Mouse (Mus musculus) neural tube, embryonic 12.5 days (tissue): ENCODE measurements around the gene Ccdc169. TPM values are rescaled to one million over a fixed set of nuclear protein-coding genes. Genes with fewer than 3 reads are reported as not detected.

Experiments used
- ATAC-seq: fragments of 200-750 bp; cut with Nextera tagmentation; 2 replicates; pipeline ENCODE4 v1.8.0; 2017; ENCODE audit warnings: low read depth, mild to moderate bottlenecking, moderate TSS enrichment, moderate library complexity; ENCODE audit not compliant: low FRiP score
- H3K27ac ChIP-seq: fragments of 300-500 bp; sonication (generic); 2 replicates; pipeline ENCODE4 v1.5.1; 2016
- H3K27me3 ChIP-seq: fragments of 300-500 bp; sonication (generic); replicated peaks from 2 replicates; pipeline ENCODE4 v1.6.1; 2016; ENCODE audit warnings: mild to moderate bottlenecking
- H3K36me3 ChIP-seq: fragments of 300-500 bp; sonication (generic); 2 replicates; pipeline ENCODE4 v1.6.1; 2016; ENCODE audit warnings: mild to moderate bottlenecking
- H3K4me1 ChIP-seq: fragments of 300-500 bp; sonication (generic); 2 replicates; pipeline ENCODE4 v1.6.1; 2016
- H3K4me2 ChIP-seq: fragments of 300-500 bp; sonication (generic); replicated peaks from 2 replicates; pipeline ENCODE4 v1.6.1; 2016; ENCODE audit warnings: mild to moderate bottlenecking
- H3K4me3 ChIP-seq: fragments of 300-500 bp; sonication (generic); 2 replicates; pipeline ENCODE4 v1.5.1; 2016
- H3K9ac ChIP-seq: fragments of 300-500 bp; sonication (generic); 2 replicates; pipeline ENCODE4 v1.6.1; 2016; ENCODE audit warnings: mild to moderate bottlenecking
- H3K9me3 ChIP-seq: fragments of 300-500 bp; sonication (generic); 2 replicates; pipeline ENCODE4 v1.6.1; 2016; ENCODE audit warnings: mild to moderate bottlenecking
- WGBS: fragments of 180-500 bp; shearing (Covaris S2); methylation state at CpG from one replicate; pipeline ENCODE4 v1.1.7; 2016; 5-methylcytosine and 5-hydroxymethylcytosine counted together
- microRNA-seq: library from miRNA; unstranded; fragments of <30 nt; microRNA quantifications from one replicate; pipeline ENCODE4, GENCODE M21; 2017
- polyA plus RNA-seq: library from polyadenylated mRNA; unstranded; fragments of >200 nt; fragmentation: Nextera tagmentation; extraction: Ambion mirVana; gene quantifications from 2 replicates; pipeline ENCODE4 v1.2.1, GENCODE M21; 2016

The Ccdc169 gene
- polyA plus RNA-seq, 1 experiment from 2014 or later = not detected

- Histone ChIP-seq H3K27me3 (no peaks in the 10 kb centered on the region), H3K27ac (no peak overlapping the region), H3K4me3 (no peak overlapping the region), H3K4me2 (no peak overlapping the region), H3K9me3 (no peaks in the 10 kb centered on the region), H3K4me1 (no peaks in the 10 kb centered on the region), H3K36me3 (no peaks in the 10 kb centered on the region), H3K9ac (no peak overlapping the region)
- ATAC-seq = no peak
- 55% methylated on average over 2 of the region's 2 CpGs for WGBS
Measured at GRCm38 (mm10) chr3:55212254-55212653, 75.1 kb downstream of the Ccdc169 start.

DNA sequence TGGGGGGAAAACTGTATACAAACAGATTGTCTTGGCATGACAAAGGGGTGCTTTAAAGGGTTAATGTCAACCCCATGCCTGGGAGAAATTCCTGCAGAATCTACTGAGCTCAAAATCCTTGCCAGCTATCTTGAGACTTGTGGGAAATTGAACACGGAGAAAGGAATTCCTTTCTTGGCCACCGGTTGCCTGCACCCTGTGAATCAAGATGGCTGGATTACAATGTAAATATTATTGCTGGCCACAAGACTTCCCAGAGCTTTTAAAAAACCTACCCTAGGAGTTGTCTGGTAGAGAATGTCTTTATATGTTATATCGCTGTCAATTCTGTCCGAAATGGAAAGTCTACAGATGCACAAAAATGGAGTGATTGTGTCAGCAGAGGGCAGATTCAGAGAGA lies 76.6 kb downstream of the Ccdc169 start:
- H3K4me3 ChIP-seq = no peak overlapping the region
- H3K9ac ChIP-seq = no peak overlapping the region
- H3K4me1 ChIP-seq = no peaks in the 10 kb centered on the region
- no peaks in the 10 kb centered on the region for H3K9me3 ChIP-seq
- H3K4me2 ChIP-seq = no peak overlapping the region
- no peaks in the 10 kb centered on the region for H3K36me3 ChIP-seq
- ATAC-seq = no peak
- WGBS = 64% methylated on average over 4 of the region's 4 CpGs
- no peaks in the 10 kb centered on the region for H3K27me3 ChIP-seq
- H3K27ac ChIP-seq = no peak overlapping the region

DNA sequence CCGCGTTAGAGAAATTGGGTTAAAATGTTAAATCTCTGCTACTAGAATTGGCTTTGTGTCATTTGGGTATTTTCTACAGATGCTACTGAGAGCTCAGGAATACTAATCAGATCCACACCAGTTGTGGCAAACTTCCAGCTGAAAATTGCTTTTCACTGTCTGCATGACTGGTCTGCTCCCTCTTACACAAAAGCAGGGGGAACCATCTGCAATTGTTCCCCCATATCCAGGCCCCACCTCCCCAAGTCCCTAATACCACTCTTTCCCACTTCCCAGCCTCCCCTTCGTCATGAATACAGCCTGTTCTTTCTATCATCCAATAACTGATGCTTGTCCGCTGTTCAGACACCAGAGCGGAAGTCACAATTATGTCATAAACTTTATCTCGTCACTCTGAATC lies 77.3 kb downstream of the Ccdc169 start:
- Histone ChIP-seq H3K36me3 (no peaks in the 10 kb centered on the region), H3K27ac (no peak overlapping the region), H3K9ac (no peak overlapping the region), H3K9me3 (no peaks in the 10 kb centered on the region), H3K4me2 (no peak overlapping the region), H3K4me3 (no peak overlapping the region), H3K27me3 (no peaks in the 10 kb centered on the region), H3K4me1 (no peaks in the 10 kb centered on the region)
- 80% methylated on average over 6 of the region's 6 CpGs for WGBS
- no peak for ATAC-seq

- no peaks in the 10 kb centered on the region for H3K27me3 ChIP-seq
- no peak for ATAC-seq
- WGBS = 82% methylated on average over 2 of the region's 2 CpGs
- H3K9me3 ChIP-seq = peaks cover 9% of the 10 kb centered on the region; the same call in 1 of the 2 replicates
- no peak overlapping the region for H3K9ac ChIP-seq
- peaks cover 7% of the 10 kb centered on the region; the same call in 1 of the 2 replicates for H3K4me1 ChIP-seq
- no peak overlapping the region for H3K27ac ChIP-seq
- no peak overlapping the region for H3K4me3 ChIP-seq
- no peaks in the 10 kb centered on the region for H3K36me3 ChIP-seq
- no peak overlapping the region for H3K4me2 ChIP-seq
Measured at GRCm38 (mm10) chr3:55222502-55222901, 85.4 kb downstream of the Ccdc169 start.

Small RNA genes lying within 50 kb of the gene (microRNA-seq; reads per million reads assigned to microRNA genes)
- not detected for gene Gm22029

Other genes starting within 250 kb of the Ccdc169 start
- 0.17 and 0.28 TPM in 2 replicates for gene Sertm1, start 221.5 kb upstream of the Ccdc169 start, polyA plus RNA-seq
- gene Ccna1, start 81.8 kb upstream of the Ccdc169 start, polyA plus RNA-seq = 1.8 and 2.0 TPM in 2 replicates
- gene Spg20, start 25.2 kb upstream of the Ccdc169 start, polyA plus RNA-seq = 34.2 and 37.4 TPM in 2 replicates
- gene Sohlh2, start 44.7 kb downstream of the Ccdc169 start, polyA plus RNA-seq = 0.08 TPM in 1 of 2 replicates, not detected in the other
- gene Dclk1, start 105.0 kb downstream of the Ccdc169 start, polyA plus RNA-seq = 171 and 184 TPM in 2 replicates